9 mouse cellular contexts compared by ENCODE assay signal in genomic region chr19:56990367-56991111, GRCm38 (mm10). TPM values are rescaled to one million over a fixed set of nuclear protein-coding genes. Genes with fewer than 3 reads are reported as not detected.
DNase-seq lines count a peak whose midpoint lies in the region; ATAC-seq and TF ChIP-seq lines count a peak whose summit lies in the region.
"Had no signal": no experiment of that assay in that cellular context is flagged by ENCODE, and none has a peak within 500 bp of the region (broad histone marks: within the 10 kb centered on the region; RNA-seq: fewer than 3 reads in every experiment).

No protein-coding gene starts in this region.

- peaks cover 61% of the 10 kb centered on the region for H3K4me1 ChIP-seq in heart, embryonic 10.5 days
- H3K4me1 ChIP-seq in hindbrain, postnatal 0 days (ENCODE audit: insufficient read depth, low read length): peaks cover 15% of the 10 kb centered on the region; the same call in 1 of the 2 replicates
- H3K4me1 ChIP-seq: megakaryocyte, embryonic 14.5 days had no signal

- H3K4me2 ChIP-seq in hindbrain, postnatal 0 days (ENCODE audit: low read depth, low read length): no peak overlapping the region

- 0 out of 2 replicates have a peak overlapping the region, but pooled peaks have one; percentile 8 for H3K4me3 ChIP-seq in heart, embryonic 10.5 days
- H3K4me3 ChIP-seq in hindbrain, postnatal 0 days (ENCODE audit: low read length): no peak overlapping the region
- H3K4me3 ChIP-seq: megakaryocyte, embryonic 14.5 days had no signal

- 41% methylated on average over 14 of the region's 14 CpGs for WGBS in heart, embryonic 10.5 days
- 16% methylated on average over 14 of the region's 14 CpGs for WGBS in hindbrain, postnatal 0 days

- H3K9me3 ChIP-seq in heart, embryonic 10.5 days: no peaks in the 10 kb centered on the region
- no peaks in the 10 kb centered on the region for H3K9me3 ChIP-seq in hindbrain, postnatal 0 days (ENCODE audit: low read length)
- H3K9me3 ChIP-seq: megakaryocyte, embryonic 14.5 days had no signal

- H3K36me3 ChIP-seq in heart, embryonic 10.5 days: no peaks in the 10 kb centered on the region
- no peaks in the 10 kb centered on the region for H3K36me3 ChIP-seq in hindbrain, postnatal 0 days (ENCODE audit: insufficient read depth, low read length)

- peak; percentile 72 for ATAC-seq in hindbrain, postnatal 0 days
- ATAC-seq in activated CD4-positive, CD25-positive, alpha-beta regulatory T cell, adult 4 months: no peak

- no peak for TF ChIP-seq CTCF in hindbrain, postnatal 0 days (IDR thresholded peaks at IDR 0.05; ENCODE audit: low read depth)

- H3K9ac ChIP-seq in hindbrain, postnatal 0 days (replicated peaks; ENCODE audit: low read length): no peak overlapping the region

- no peak for DNase-seq in heart, embryonic 10.5 days (ENCODE audit: low spot score)
- DNase-seq in heart, adult 9 months (ENCODE audit: low spot score in 2 of 2): no peak
- peak; percentile 65 for DNase-seq in embryo, embryonic 11 days
- DNase-seq in hindbrain, postnatal 0 days (ENCODE audit: low spot score): peak; percentile 67
- peak; percentile 54 for DNase-seq in lung, postnatal 25 days (ENCODE audit: low spot score)
- no peak for DNase-seq in spleen, postnatal 4 days (ENCODE audit: low spot score in 2 of 2)
- DNase-seq in left cerebral cortex, adult 8-10 months (ENCODE audit: low spot score in 2 of 2): no peak

- H3K27ac ChIP-seq in heart, embryonic 10.5 days: peak overlapping the region; percentile 59; the same call in 1 of the 2 replicates
- no peak overlapping the region for H3K27ac ChIP-seq in hindbrain, postnatal 0 days

- no peaks in the 10 kb centered on the region for H3K27me3 ChIP-seq in heart, embryonic 10.5 days (ENCODE audit: insufficient read depth, poor library complexity, severe bottlenecking)
- no peaks in the 10 kb centered on the region for H3K27me3 ChIP-seq in hindbrain, postnatal 0 days (ENCODE audit: insufficient read depth, low read length)

RNA-seq across cellular contexts. Expression of gene Afap1l2, which starts 17.5 kb away (rescaled TPM):
- polyA plus RNA-seq in heart, embryonic 10.5 days (2016; fragmentation: Nextera tagmentation; extraction: Ambion mirVana): 1.2 and 1.6 TPM in 2 replicates
- 20.8 and 22.7 TPM in 2 replicates for total RNA-seq in hindbrain, postnatal 0 days (2014; rRNA removed)
- polyA plus RNA-seq in hindbrain, postnatal 0 days (2015; fragmentation: Nextera tagmentation; extraction: Ambion mirVana): 12.3 and 12.9 TPM in 2 replicates
- 10 to 100 TPM in 1 of 4 experiments, 1 to 10 TPM in 3; 6.8 to 10.2 (median 8.2) TPM for total RNA-seq in left cerebral cortex, adult 8-10 months (2022)
- polyA plus RNA-seq in activated CD4-positive, CD25-positive, alpha-beta regulatory T cell, adult 4 months (2017; shearing (Covaris generic)): not detected

Comparison
In these comparisons a context has a peak if more than half of its experiments do, and no peak if none do; other contexts are left out.
1. DNase-seq: peak in embryo, embryonic 11 days (single experiment), hindbrain, postnatal 0 days (single experiment) and lung, postnatal 25 days (single experiment); none in heart, embryonic 10.5 days (single experiment), heart, adult 9 months (0 of 2), spleen, postnatal 4 days (0 of 2) and left cerebral cortex, adult 8-10 months (0 of 2).